Mouse (Mus musculus): ENCODE data around the gene Chfr. TPM values are rescaled to one million over a fixed set of nuclear protein-coding genes. Genes with fewer than 3 reads are reported as not detected.

Chfr gene
- 8.1 and 9.0 TPM in 2 replicates for polyA plus RNA-seq (2012; ENCODE audit: insufficient read depth, insufficient read length, missing spikeins)

DNA sequence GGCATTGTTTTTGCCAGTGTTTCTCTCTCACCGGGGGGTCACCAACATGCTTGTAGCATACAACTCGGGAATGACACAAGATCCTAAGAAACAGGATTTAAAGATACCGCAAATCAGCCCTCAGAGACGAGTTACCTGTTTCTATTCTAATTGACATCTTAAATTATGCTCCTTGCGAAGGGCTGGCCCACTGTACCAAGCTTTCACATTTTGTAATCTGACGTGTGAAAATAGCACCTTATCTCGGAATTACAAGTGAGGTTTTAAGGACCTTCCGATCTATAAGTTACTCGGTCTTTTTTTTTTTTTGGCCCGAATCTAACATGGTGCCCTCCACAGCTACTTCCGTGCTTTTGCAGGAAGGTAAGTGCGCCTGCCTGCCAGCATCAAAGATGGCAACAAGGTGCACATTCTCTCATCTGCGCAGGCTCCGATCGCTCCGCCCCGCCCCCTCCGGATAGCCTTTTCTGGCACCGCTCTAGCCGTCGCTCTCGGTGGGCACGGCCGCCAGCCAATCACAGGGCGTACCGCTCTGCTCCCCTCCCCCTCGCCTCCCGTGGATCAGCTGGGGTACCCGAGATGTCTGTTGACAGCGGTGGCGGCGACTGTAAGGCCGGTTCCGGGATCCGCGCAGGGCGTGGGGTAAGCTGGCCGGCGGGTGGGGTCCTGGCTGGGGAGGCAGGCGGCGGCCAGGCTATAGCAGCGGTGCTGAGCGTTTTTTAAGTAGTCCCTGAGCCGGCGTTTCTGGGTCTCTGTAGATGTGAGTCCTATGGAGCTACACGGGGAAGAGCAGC is at the start of gene Chfr:
Chfr (plus strand) TSS at position 550 of the 794 bp plus-strand sequence.
- H3K4me3 ChIP-seq (ENCODE audit: insufficient read depth, low read depth, low read length): peak within 1 kb of the TSS; percentile 66
- H3K4me1 ChIP-seq (ENCODE audit: control insufficient read depth, insufficient read depth, insufficient read length, low read length): peaks cover 3% of the 10 kb centered on the region; the same call in 1 of the 2 replicates
- H3K27ac ChIP-seq (replicated peaks; ENCODE audit: low read depth, low read length): peak within 1 kb of the TSS; percentile 24

GRCm38 (mm10) chr5:110086161-110086866 is 49.3 kb upstream of the Chfr start:
- Histone ChIP-seq H3K4me3 (ENCODE audit: insufficient read depth, low read depth, low read length) (no peak overlapping the region), H3K4me1 (ENCODE audit: control insufficient read depth, insufficient read depth, insufficient read length, low read length) (no peaks in the 10 kb centered on the region), H3K27ac (replicated peaks; ENCODE audit: low read depth, low read length) (no peak overlapping the region)

GRCm38 (mm10) chr5:110091546-110091945 is 44.1 kb upstream of the Chfr start:
- no peak overlapping the region for H3K27ac ChIP-seq (replicated peaks; ENCODE audit: low read depth, low read length)
- no peak overlapping the region for H3K4me3 ChIP-seq (ENCODE audit: insufficient read depth, low read depth, low read length)
- no peaks in the 10 kb centered on the region for H3K4me1 ChIP-seq (ENCODE audit: control insufficient read depth, insufficient read depth, insufficient read length, low read length)

DNA sequence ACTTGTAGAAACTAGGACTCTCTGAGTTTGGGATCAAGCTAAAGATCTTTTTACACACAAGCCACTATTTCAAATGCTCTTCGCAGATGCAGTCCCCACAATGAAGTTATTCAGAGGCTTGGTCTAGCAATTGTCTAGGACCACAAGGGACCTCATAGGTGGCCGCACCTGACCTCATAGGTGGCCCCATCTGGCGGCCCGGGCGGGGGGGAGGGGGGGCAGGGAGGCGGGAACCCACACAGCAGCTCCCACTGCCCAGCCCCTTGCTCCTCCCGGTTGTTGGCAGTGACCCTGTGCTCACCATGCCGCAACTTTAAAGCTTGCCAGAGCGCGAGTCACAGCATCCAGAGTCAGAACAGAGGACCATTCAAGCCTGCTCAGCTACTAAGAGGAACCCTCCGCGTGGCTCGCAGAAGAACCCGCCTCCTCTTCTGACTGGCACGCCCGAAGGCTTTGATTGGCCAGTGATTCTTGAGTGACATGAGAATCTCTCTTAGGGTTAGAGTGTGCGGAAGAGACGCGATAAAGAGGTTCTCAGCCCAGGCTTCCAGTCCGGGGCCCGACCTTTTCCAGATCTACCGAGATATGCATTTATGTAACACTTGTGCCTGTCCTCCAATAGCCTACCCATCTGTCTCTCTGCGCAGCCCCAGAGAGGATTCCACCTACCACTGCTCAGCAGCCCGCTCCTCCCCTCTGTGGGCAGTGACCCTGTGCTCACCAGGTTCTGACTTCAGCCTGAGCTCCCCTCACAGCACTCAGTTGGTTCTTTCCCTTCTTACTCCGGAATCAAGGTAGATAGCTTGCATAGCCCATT is 41.4 kb upstream of the Chfr start, which contains the start of gene Gm35315:
Gm35315 (minus strand) TSS at position 391 of the 817 bp plus-strand sequence.
- no peaks in the 10 kb centered on the region for H3K4me1 ChIP-seq (ENCODE audit: control insufficient read depth, insufficient read depth, insufficient read length, low read length)
- no peak within 1 kb of the TSS for H3K27ac ChIP-seq (replicated peaks; ENCODE audit: low read depth, low read length)
- H3K4me3 ChIP-seq (ENCODE audit: insufficient read depth, low read depth, low read length): peak within 1 kb of the TSS; percentile 75

- H3K27ac ChIP-seq (replicated peaks; ENCODE audit: low read depth, low read length): no peak overlapping the region
- H3K4me1 ChIP-seq (ENCODE audit: control insufficient read depth, insufficient read depth, insufficient read length, low read length): no peaks in the 10 kb centered on the region
- peak overlapping the region; percentile 75 for H3K4me3 ChIP-seq (ENCODE audit: insufficient read depth, low read depth, low read length)
Measured at GRCm38 (mm10) chr5:110094847-110095213, 40.8 kb upstream of the Chfr start.

GRCm38 (mm10) chr5:110098991-110099477 is 36.6 kb upstream of the Chfr start:
- no peak overlapping the region for H3K27ac ChIP-seq (replicated peaks; ENCODE audit: low read depth, low read length)
- H3K4me3 ChIP-seq (ENCODE audit: insufficient read depth, low read depth, low read length): no peak overlapping the region
- H3K4me1 ChIP-seq (ENCODE audit: control insufficient read depth, insufficient read depth, insufficient read length, low read length): peaks cover 10% of the 10 kb centered on the region

GRCm38 (mm10) chr5:110099656-110100580 is 35.7 kb upstream of the Chfr start, which contains the start of gene Plcxd1:
Plcxd1 (plus strand) TSS chr5:110099969.
- H3K4me3 ChIP-seq (ENCODE audit: insufficient read depth, low read depth, low read length): no peak within 1 kb of the TSS

DNA sequence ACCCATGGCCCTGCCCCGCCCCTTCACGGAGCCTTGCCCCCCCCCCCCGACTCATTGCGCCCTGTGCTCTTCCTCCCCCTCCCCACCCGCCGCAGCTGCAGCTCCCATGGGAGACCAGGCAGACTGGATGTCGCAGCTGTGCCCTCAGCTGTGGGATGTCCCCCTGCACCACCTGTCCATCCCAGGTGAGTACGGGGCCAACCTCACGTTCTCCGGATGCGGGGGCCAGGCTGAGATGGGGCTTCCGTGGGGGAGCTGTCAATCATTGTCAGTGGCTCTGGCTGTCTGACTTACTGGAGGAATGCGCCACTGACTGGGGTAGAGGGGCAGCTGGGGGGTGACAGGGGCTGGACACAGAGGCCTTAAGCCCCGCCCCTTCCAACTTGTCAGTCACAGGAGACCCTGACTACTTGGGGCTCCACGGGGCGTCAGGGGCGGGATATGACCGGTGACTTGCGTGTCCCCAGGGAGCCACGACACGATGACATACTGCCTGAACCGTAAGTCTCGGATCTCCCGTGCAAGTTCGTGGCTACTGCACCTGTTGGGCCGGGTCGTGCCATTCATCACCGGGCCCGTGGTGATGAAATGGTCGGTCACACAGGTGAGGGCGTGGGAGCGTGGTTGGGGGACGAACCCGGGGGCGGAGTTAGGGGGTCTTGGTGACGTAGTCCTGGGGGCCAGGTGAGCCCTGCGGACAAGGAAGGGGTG is 34.6 kb upstream of the Chfr start:
- H3K27ac ChIP-seq (replicated peaks; ENCODE audit: low read depth, low read length): no peak overlapping the region

More at GRCm38 (mm10) chr5:110099656-110100580, 35.7 kb upstream of the Chfr start, which contains the start of gene Plcxd1:
- Histone ChIP-seq H3K4me1 (ENCODE audit: control insufficient read depth, insufficient read depth, insufficient read length, low read length) (peaks cover 10% of the 10 kb centered on the region), H3K27ac (replicated peaks; ENCODE audit: low read depth, low read length) (no peak within 1 kb of the TSS)

DNA sequence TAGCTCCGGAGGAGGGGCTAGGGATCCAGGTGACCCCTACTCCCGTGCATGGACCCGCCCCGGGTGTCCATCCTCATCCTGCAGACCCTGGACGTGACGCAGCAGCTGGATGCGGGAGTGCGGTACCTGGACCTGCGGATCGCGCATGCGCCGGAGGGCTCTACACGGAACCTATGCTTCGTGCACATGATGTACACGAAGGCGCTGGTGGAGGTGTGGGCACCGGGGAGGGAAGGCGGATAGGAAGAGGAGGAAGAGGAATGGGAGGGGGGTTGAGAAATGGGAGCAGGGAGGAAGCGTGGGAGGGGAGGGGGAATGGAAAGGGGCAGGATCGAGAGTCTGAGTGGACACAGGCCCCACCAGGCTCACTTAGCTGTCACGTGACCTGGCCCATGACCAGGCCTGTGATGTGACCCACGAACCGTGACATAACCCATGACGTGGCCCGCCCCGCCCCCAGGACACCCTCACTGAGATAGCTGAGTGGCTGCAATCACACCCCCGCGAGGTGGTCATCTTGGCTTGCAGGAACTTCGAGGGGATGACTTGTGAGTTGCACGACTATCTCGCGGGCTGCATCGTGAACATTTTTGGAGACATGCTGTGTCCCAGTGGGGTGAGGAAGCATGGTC is 33.8 kb upstream of the Chfr start:
- H3K4me3 ChIP-seq (ENCODE audit: insufficient read depth, low read depth, low read length): peak overlapping the region; percentile 12

More for the DNA sequence above, 34.6 kb upstream of the Chfr start:
- peaks cover 10% of the 10 kb centered on the region for H3K4me1 ChIP-seq (ENCODE audit: control insufficient read depth, insufficient read depth, insufficient read length, low read length)
- H3K4me3 ChIP-seq (ENCODE audit: insufficient read depth, low read depth, low read length): peak overlapping the region; percentile 44

GRCm38 (mm10) chr5:110102429-110102828 is 33.2 kb upstream of the Chfr start:
- Histone ChIP-seq H3K4me3 (ENCODE audit: insufficient read depth, low read depth, low read length) (no peak overlapping the region), H3K4me1 (ENCODE audit: control insufficient read depth, insufficient read depth, insufficient read length, low read length) (peaks cover 10% of the 10 kb centered on the region), H3K27ac (replicated peaks; ENCODE audit: low read depth, low read length) (no peak overlapping the region)

More for the DNA sequence above, 33.8 kb upstream of the Chfr start:
- Histone ChIP-seq H3K4me1 (ENCODE audit: control insufficient read depth, insufficient read depth, insufficient read length, low read length) (peaks cover 10% of the 10 kb centered on the region), H3K27ac (replicated peaks; ENCODE audit: low read depth, low read length) (no peak overlapping the region)

DNA sequence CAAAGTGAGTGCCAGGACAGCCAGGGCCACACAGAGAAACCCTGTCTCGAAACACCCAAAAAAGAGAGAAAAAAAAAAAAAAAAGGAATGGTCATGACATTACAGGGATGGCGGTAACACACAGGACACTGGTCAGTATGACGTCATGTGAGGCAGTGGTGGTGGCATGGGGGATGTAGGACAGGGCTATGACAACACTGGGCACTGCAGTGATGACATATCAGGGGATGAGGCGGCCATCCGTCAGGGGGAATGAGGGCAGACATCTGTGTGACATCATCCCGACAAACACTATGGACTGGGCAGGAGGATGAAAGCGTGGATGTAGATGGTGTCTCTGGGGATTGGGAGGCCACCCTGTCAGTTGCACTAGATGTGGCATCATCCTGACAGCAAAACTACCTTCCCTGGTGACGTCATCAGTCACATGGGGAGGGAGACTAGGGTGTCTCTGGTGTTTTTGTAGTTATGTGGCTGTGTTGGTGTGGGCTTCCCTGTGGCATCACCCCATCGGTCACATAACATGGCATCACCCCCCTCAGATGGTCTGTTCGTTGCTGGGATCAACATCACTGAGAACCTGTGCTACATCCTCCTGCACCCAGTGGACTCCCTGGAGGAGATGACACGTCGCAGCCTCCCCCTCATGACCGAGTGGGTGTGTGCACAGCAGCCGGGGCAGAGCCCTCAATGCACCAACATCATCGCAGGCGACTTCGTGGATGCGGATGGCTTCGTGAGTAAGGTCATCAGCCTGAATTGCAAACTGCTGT is 32.6 kb upstream of the Chfr start:
- Histone ChIP-seq H3K4me3 (ENCODE audit: insufficient read depth, low read depth, low read length) (no peak overlapping the region), H3K27ac (replicated peaks; ENCODE audit: low read depth, low read length) (no peak overlapping the region), H3K4me1 (ENCODE audit: control insufficient read depth, insufficient read depth, insufficient read length, low read length) (peaks cover 10% of the 10 kb centered on the region)

GRCm38 (mm10) chr5:110103901-110104615 is 31.6 kb upstream of the Chfr start:
- Histone ChIP-seq H3K27ac (replicated peaks; ENCODE audit: low read depth, low read length) (no peak overlapping the region), H3K4me1 (ENCODE audit: control insufficient read depth, insufficient read depth, insufficient read length, low read length) (peaks cover 10% of the 10 kb centered on the region), H3K4me3 (ENCODE audit: insufficient read depth, low read depth, low read length) (no peak overlapping the region)
